Mouse (Mus musculus): ENCODE data around the gene Ndst2.

DNA sequence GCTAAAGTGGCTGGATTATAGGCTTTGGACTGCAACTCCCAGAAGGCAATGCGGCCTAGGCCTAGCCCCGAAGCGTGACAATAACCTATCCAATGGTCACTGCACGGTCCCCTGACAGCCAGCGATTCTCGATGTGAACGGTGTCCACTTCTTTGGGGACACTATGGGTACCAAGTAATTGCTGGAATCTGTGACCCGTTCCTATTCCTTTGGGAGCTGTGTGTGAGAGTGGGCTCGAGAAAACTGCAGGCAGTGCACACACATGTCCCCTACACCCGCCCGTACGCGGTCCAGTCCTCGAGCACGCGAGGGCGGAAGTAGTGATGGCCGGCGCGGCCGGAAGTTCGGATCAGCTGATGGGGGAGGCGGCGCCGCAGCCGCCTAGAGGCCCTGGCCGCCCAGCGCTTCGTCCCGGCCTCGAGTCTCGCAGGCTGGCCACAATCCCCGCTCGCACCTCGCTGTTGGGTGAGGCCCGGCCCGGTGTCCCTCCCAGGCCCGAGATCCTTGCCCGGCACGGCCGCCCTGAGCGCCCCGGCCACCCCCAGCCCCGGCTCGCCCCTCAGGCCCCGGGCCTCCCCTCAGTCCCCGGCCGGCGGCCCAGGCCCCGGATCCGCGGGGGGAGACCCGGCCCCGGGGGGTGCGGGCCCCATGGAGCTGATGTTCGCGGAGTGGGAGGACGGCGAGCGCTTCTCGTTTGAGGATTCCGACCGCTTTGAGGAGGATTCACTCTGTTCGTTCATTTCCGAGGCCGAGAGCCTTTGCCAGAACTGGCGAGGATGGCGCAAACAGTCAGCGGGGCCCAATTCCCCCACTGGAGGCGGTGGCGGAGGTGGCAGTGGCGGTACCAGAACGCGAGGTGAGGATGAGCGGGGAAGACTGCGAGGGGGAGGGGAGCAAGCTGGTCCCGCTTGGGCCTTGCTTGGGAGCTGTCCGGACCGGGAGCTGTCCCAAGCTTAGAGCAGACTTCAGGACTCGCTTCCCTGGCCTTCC lies 26.9 kb downstream of the Ndst2 start, which contains the start of gene Zswim8:
- TF ChIP-seq TAL1 (IDR thresholded peaks at IDR 0.05; ENCODE audit: low read length) (no peak), CTCF (IDR thresholded peaks at IDR 0.05 in 2 of 3, conservative IDR thresholded peaks at IDR 0.05 in 1 of 3; ENCODE audit: control insufficient read depth in 1 of 3, insufficient read depth in 1 of 3, low read depth in 2 of 3, low read length in 3 of 3, poor library complexity in 1 of 3, severe bottlenecking in 1 of 3) (no peak), ELF1 (IDR thresholded peaks at IDR 0.05; ENCODE audit: low read depth, low read length) (peak; percentile 78), POLR2A (IDR thresholded peaks at IDR 0.05; ENCODE audit: control insufficient read depth in 1 of 2, insufficient read depth in 1 of 2, low read depth in 1 of 2, low read length in 2 of 2, poor library complexity in 1 of 2) (peak in 1 of 2 experiments; percentile 83; a peak in 2 of 4 replicates), SIN3A (IDR thresholded peaks at IDR 0.05; ENCODE audit: low read length) (peak; percentile 98), USF2 (IDR thresholded peaks at IDR 0.05; ENCODE audit: borderline replicate concordance in 1 of 2, insufficient read depth in 1 of 2, low read depth in 1 of 2, low read length in 2 of 2) (no peak), TBP (IDR thresholded peaks at IDR 0.05; ENCODE audit: low read depth, low read length) (peak; percentile 42; the same call in 1 of the 2 replicates), JUND (IDR thresholded peaks at IDR 0.05; ENCODE audit: low read depth, low read length) (no peak), GATA1 (IDR thresholded peaks at IDR 0.05; ENCODE audit: low read depth, low read length) (no peak), EP300 (IDR thresholded peaks at IDR 0.05; ENCODE audit: low read depth in 1 of 2, low read length in 2 of 2) (0 out of 4 replicates have a peak, but pooled peaks of 1 of the 2 experiments have one; percentile 11), USF1 (IDR thresholded peaks at IDR 0.05; ENCODE audit: low read depth, low read length) (peak; percentile 81), ZNF384 (IDR thresholded peaks at IDR 0.05; ENCODE audit: low read depth, low read length) (no peak), POLR2AphosphoS5 (IDR thresholded peaks at IDR 0.05; ENCODE audit: borderline replicate concordance, low read depth, low read length) (no peak)
